In the genomic region with DNA sequence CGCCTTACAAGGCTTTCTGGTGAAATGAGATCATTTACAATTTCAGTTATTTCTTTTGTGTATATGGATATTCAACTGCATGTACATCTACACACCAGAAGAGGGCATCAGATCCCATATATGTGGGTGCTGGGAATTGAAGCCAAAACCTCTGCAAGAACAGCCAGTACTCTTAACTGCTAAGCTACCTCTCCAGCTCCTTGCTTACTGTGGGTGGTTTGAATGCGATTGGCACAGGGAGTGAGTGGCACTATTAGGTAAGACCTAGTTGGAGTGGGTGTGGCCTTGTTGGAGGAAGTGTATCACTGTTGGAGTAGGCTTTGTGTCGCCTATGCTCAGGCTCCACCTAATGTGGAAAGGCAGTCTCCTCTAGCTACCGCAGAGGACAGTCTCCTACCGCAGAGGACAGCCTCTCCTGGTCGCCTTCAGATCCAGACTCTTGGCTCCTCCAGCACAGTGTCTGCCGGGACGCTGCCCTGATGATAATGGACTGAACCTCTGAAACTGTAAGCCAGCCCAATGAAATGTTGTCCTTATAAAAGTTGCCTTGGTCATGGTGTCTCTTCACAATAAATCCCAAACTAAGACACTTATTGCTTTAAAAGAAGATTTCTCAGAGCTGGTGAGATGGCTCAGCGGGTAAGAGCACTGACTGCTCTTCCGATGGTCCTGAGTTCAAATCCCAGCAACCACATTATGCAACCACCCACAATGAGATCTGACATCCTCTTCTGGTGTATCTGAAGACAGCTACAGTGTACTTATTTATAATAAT, we compare ENCODE assay signal across 13 mouse cellular contexts. TPM values are rescaled to one million over a fixed set of nuclear protein-coding genes. Genes with fewer than 3 reads are reported as not detected.
A peak's percentile ranks its signal among the peaks of the same experiment; 100 is the strongest.
DNase-seq lines count a peak whose midpoint lies in the region; ATAC-seq and TF ChIP-seq lines count a peak whose summit lies in the region.
"Had no signal": no experiment of that assay in that cellular context is flagged by ENCODE, and none has a peak within 500 bp of the region (broad histone marks: within the 10 kb centered on the region; RNA-seq: fewer than 3 reads in every experiment).

No protein-coding gene starts in this region.

- H3K36me3 ChIP-seq in forebrain, postnatal 0 days (ENCODE audit: insufficient read depth) = no peaks in the 10 kb centered on the region
- no peaks in the 10 kb centered on the region for H3K36me3 ChIP-seq in forebrain, embryonic 14.5 days (ENCODE audit: control insufficient read depth, insufficient read depth, low read length)
- H3K36me3 ChIP-seq in liver, embryonic 16.5 days (ENCODE audit: control insufficient read depth, insufficient read depth) = no peaks in the 10 kb centered on the region
- no peaks in the 10 kb centered on the region for H3K36me3 ChIP-seq in stomach, embryonic 15.5 days
- H3K36me3 ChIP-seq: forebrain, embryonic 15.5 days; neural tube, embryonic 15.5 days had no signal

- WGBS in forebrain, postnatal 0 days = 91% methylated on average over 10 of the region's 10 CpGs
- WGBS in forebrain, embryonic 14.5 days = 92% methylated on average over 10 of the region's 10 CpGs
- WGBS in liver, embryonic 16.5 days (ENCODE audit: insufficient replicate concordance) = 69% methylated on average over 10 of the region's 10 CpGs
- WGBS in stomach, embryonic 15.5 days = 89% methylated on average over 10 of the region's 10 CpGs

- TF ChIP-seq CTCF in forebrain, postnatal 0 days (IDR thresholded peaks at IDR 0.05; ENCODE audit: low read depth) = peak; percentile 32

- no peak overlapping the region for H3K4me3 ChIP-seq in forebrain, postnatal 0 days (ENCODE audit: low read depth, low read length)
- H3K4me3 ChIP-seq in forebrain, embryonic 14.5 days (ENCODE audit: low read depth, low read length) = no peak overlapping the region
- H3K4me3 ChIP-seq in liver, embryonic 16.5 days (ENCODE audit: low read depth, low read length) = no peak overlapping the region
- H3K4me3 ChIP-seq in stomach, embryonic 15.5 days (replicated peaks) = no peak overlapping the region
- H3K4me3 ChIP-seq: forebrain, embryonic 15.5 days; neural tube, embryonic 15.5 days had no signal

- H3K9me3 ChIP-seq in forebrain, postnatal 0 days (ENCODE audit: low read length) = no peaks in the 10 kb centered on the region
- no peaks in the 10 kb centered on the region for H3K9me3 ChIP-seq in forebrain, embryonic 14.5 days (replicated peaks; ENCODE audit: control insufficient read depth, low read length)
- H3K9me3 ChIP-seq in liver, embryonic 16.5 days (replicated peaks; ENCODE audit: control insufficient read depth, low read length) = no peaks in the 10 kb centered on the region
- no peaks in the 10 kb centered on the region for H3K9me3 ChIP-seq in stomach, embryonic 15.5 days
- H3K9me3 ChIP-seq: forebrain, embryonic 15.5 days; neural tube, embryonic 15.5 days had no signal

- H3K9ac ChIP-seq in forebrain, postnatal 0 days = no peak overlapping the region
- H3K9ac ChIP-seq in forebrain, embryonic 14.5 days (ENCODE audit: low read length) = no peak overlapping the region
- H3K9ac ChIP-seq in liver, embryonic 16.5 days (ENCODE audit: low read depth, low read length) = no peak overlapping the region
- no peak overlapping the region for H3K9ac ChIP-seq in stomach, embryonic 15.5 days
- H3K9ac ChIP-seq: forebrain, embryonic 15.5 days; neural tube, embryonic 15.5 days had no signal

- no peak overlapping the region for H3K4me2 ChIP-seq in forebrain, postnatal 0 days (ENCODE audit: low read depth)
- no peak overlapping the region for H3K4me2 ChIP-seq in forebrain, embryonic 14.5 days (ENCODE audit: low read length)
- H3K4me2 ChIP-seq in liver, embryonic 16.5 days (ENCODE audit: low read depth, low read length) = peak overlapping the region; percentile 74; the same call in 1 of the 2 replicates
- H3K4me2 ChIP-seq in stomach, embryonic 15.5 days = no peak overlapping the region
- H3K4me2 ChIP-seq: forebrain, embryonic 15.5 days; neural tube, embryonic 15.5 days had no signal

- H3K27me3 ChIP-seq in forebrain, postnatal 0 days (ENCODE audit: insufficient read depth, low read length) = no peaks in the 10 kb centered on the region
- no peaks in the 10 kb centered on the region for H3K27me3 ChIP-seq in forebrain, embryonic 14.5 days (replicated peaks; ENCODE audit: control insufficient read depth, insufficient read depth, low read length)
- no peaks in the 10 kb centered on the region for H3K27me3 ChIP-seq in liver, embryonic 16.5 days (ENCODE audit: control insufficient read depth, insufficient read depth, low read depth, low read length)
- H3K27me3 ChIP-seq in stomach, embryonic 15.5 days (replicated peaks) = no peaks in the 10 kb centered on the region
- H3K27me3 ChIP-seq: forebrain, embryonic 15.5 days; neural tube, embryonic 15.5 days had no signal

- no peak overlapping the region for H3K27ac ChIP-seq in forebrain, postnatal 0 days (ENCODE audit: low read depth, low read length)
- H3K27ac ChIP-seq in forebrain, embryonic 14.5 days (ENCODE audit: low read depth, low read length) = no peak overlapping the region
- H3K27ac ChIP-seq in liver, embryonic 16.5 days (ENCODE audit: low read length) = peak overlapping the region; percentile 95; the same call in 1 of the 2 replicates
- peak overlapping the region; percentile 100; the same call in 1 of the 2 replicates for H3K27ac ChIP-seq in stomach, embryonic 15.5 days
- H3K27ac ChIP-seq: forebrain, embryonic 15.5 days; macrophage; neural tube, embryonic 15.5 days had no signal

- 0 out of 2 replicates have a peak, but pooled peaks cover 4% of the 10 kb centered on the region for H3K4me1 ChIP-seq in forebrain, postnatal 0 days (ENCODE audit: insufficient read depth)
- 0 out of 2 replicates have a peak, but pooled peaks cover 3% of the 10 kb centered on the region for H3K4me1 ChIP-seq in forebrain, embryonic 14.5 days (ENCODE audit: control insufficient read depth, insufficient read depth, low read length)
- peaks cover 24% of the 10 kb centered on the region for H3K4me1 ChIP-seq in liver, embryonic 16.5 days (ENCODE audit: control insufficient read depth, low read depth, low read length)
- H3K4me1 ChIP-seq in stomach, embryonic 15.5 days = peaks cover 19% of the 10 kb centered on the region

- no peak for ATAC-seq in forebrain, postnatal 0 days
- ATAC-seq in forebrain, embryonic 14.5 days = no peak
- ATAC-seq in liver, embryonic 16.5 days (ENCODE audit: low read depth) = no peak
- no peak for ATAC-seq in stomach, embryonic 15.5 days (ENCODE audit: insufficient read depth, low FRiP score, low read depth)
- ATAC-seq: forebrain, embryonic 15.5 days had no signal

- no peak for DNase-seq in forebrain, postnatal 0 days
- no peak for DNase-seq in forebrain, embryonic 14.5 days (ENCODE audit: low spot score)
- DNase-seq in lung, adult 18-20 months = peak; percentile 74 to 81
- DNase-seq in lung, postnatal 14 days = no peak
- DNase-seq in embryo, embryonic 9.5 days (ENCODE audit: extremely low spot score) = no peak
- no peak for DNase-seq in left cerebral cortex, adult 18-20 months (ENCODE audit: low spot score in 2 of 2)
- DNase-seq: B cell, adult 2 months; layer of hippocampus, adult 9-11 months had no signal

RNA-seq across cellular contexts. Expression of a gene that starts 1.7 kb away (rescaled TPM):
- 35.6 and 37.0 TPM in 2 replicates for total RNA-seq in forebrain, postnatal 0 days (2014; rRNA removed)
- 80.4 and 80.8 TPM in 2 replicates for polyA plus RNA-seq in forebrain, postnatal 0 days (2015; fragmentation: Nextera tagmentation; extraction: Ambion mirVana)
- polyA plus RNA-seq in forebrain, embryonic 14.5 days (2014; fragmentation: Nextera tagmentation; extraction: Ambion mirVana) = 143 and 158 TPM in 2 replicates
- polyA plus RNA-seq in liver, embryonic 16.5 days (2015; fragmentation: Nextera tagmentation; extraction: Ambion mirVana) = 171 and 182 TPM in 2 replicates
- polyA plus RNA-seq in stomach, embryonic 15.5 days (2015; fragmentation: Nextera tagmentation; extraction: Ambion mirVana) = 495 and 517 TPM in 2 replicates
- 10 to 100 TPM; 35.3 to 37.9 TPM for total RNA-seq in left cerebral cortex, adult 18-20 months (2021)

RNA-seq across cellular contexts. Expression of a gene that starts 1.9 kb away (rescaled TPM):
- total RNA-seq in forebrain, postnatal 0 days (2014; rRNA removed) = 1.5 and 2.0 TPM in 2 replicates
- polyA plus RNA-seq in forebrain, postnatal 0 days (2015; fragmentation: Nextera tagmentation; extraction: Ambion mirVana) = 0.52 and 1.2 TPM in 2 replicates
- polyA plus RNA-seq in forebrain, embryonic 14.5 days (2014; fragmentation: Nextera tagmentation; extraction: Ambion mirVana) = 0.82 and 1.0 TPM in 2 replicates
- 2.1 and 3.3 TPM in 2 replicates for polyA plus RNA-seq in liver, embryonic 16.5 days (2015; fragmentation: Nextera tagmentation; extraction: Ambion mirVana)
- 12.7 and 12.8 TPM in 2 replicates for polyA plus RNA-seq in stomach, embryonic 15.5 days (2015; fragmentation: Nextera tagmentation; extraction: Ambion mirVana)
- 1 to 10 TPM; 1.6 to 2.3 TPM for total RNA-seq in left cerebral cortex, adult 18-20 months (2021)

Comparison
In these comparisons a context has a peak if more than half of its experiments do, and no peak if none do; other contexts are left out.
1. DNase-seq: peak in lung, adult 18-20 months (2 of 2); none in forebrain, postnatal 0 days (single experiment), forebrain, embryonic 14.5 days (single experiment), lung, postnatal 14 days (single experiment), embryo, embryonic 9.5 days (single experiment) and left cerebral cortex, adult 18-20 months (0 of 2).
2. H3K27ac ChIP-seq: peak in liver, embryonic 16.5 days (single experiment) and stomach, embryonic 15.5 days (single experiment); none in forebrain, postnatal 0 days (single experiment) and forebrain, embryonic 14.5 days (single experiment).